Mouse (Mus musculus) forebrain, embryonic 16.5 days (tissue): ENCODE results near the gene Col25a1. TPM values are rescaled to one million over a fixed set of nuclear protein-coding genes. Genes with fewer than 3 reads are reported as not detected.

Experiments
- ATAC-seq: fragments of 200-750 bp; cut with Nextera tagmentation; 2 replicates; pipeline ENCODE4 v1.8.0; 2017; ENCODE audit warnings: mild to moderate bottlenecking, moderate library complexity
- H3K27ac ChIP-seq: fragments of 300-500 bp; sonication (generic); 2 replicates; pipeline ENCODE4 v1.5.1; 2014; ENCODE audit warnings: low read length, control low read depth
- H3K27me3 ChIP-seq: fragments of 300-500 bp; sonication (generic); replicated peaks from 2 replicates; pipeline ENCODE4 v1.6.1; 2014; ENCODE audit warnings: low read length; ENCODE audit not compliant: control insufficient read depth, insufficient read depth
- H3K36me3 ChIP-seq: fragments of 300-500 bp; sonication (generic); 2 replicates; pipeline ENCODE4 v1.6.1; 2014; ENCODE audit not compliant: control insufficient read depth, insufficient read depth
- H3K4me1 ChIP-seq: fragments of 300-500 bp; sonication (generic); replicated peaks from 2 replicates; pipeline ENCODE4 v1.6.1; 2014; ENCODE audit warnings: low read length; ENCODE audit not compliant: control insufficient read depth, insufficient read depth
- H3K4me2 ChIP-seq: fragments of 300-500 bp; sonication (generic); 2 replicates; pipeline ENCODE4 v1.6.1; 2014; ENCODE audit warnings: mild to moderate bottlenecking, low read length, control low read depth
- H3K4me3 ChIP-seq: fragments of 300-500 bp; sonication (generic); replicated peaks from 2 replicates; pipeline ENCODE4 v1.5.1; 2014; ENCODE audit warnings: mild to moderate bottlenecking, low read length, control low read depth
- H3K9ac ChIP-seq: fragments of 300-500 bp; sonication (generic); replicated peaks from 2 replicates; pipeline ENCODE4 v1.6.1; 2014; ENCODE audit warnings: low read depth, low read length, control low read depth
- H3K9me3 ChIP-seq: fragments of 300-500 bp; sonication (generic); 2 replicates; pipeline ENCODE4 v1.6.1; 2016; ENCODE audit warnings: low read length; ENCODE audit not compliant: control insufficient read depth
- WGBS: fragments of 180-500 bp; shearing (Covaris S2); extraction: QIAGEN DNeasy Blood & Tissue Kit; methylation state at CpG from one replicate; pipeline ENCODE4 v1.1.7; 2014; 5-methylcytosine and 5-hydroxymethylcytosine counted together
- polyA plus RNA-seq: library from polyadenylated mRNA; unstranded; fragments of >200 nt; fragmentation: Nextera tagmentation; extraction: Ambion mirVana; gene quantifications from 2 replicates; pipeline ENCODE4 v1.2.1, GENCODE M21; 2015

Gene Col25a1
- polyA plus RNA-seq, 1 experiment from 2014 or later = 6.3 TPM

DNA sequence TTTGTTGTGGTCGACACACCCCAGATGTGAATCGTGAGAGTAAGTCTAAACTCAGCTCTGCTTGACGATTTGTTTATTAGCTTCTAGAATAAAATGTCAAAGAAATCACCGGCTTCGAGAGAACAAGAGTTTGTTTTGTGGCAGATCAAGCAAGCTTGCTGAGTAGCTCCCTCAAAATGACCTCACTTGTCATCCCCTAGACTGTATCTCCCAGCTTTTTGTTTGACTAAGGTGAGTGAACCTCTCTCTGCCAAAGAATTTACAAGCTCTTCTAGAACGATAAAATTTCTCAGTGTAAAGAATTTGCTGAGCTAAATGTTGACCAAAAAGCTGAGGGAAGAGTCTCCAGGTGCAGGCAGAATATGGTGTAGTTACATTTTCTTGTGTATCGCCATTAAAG, 125.3 kb downstream of the Col25a1 start:
- no peaks in the 10 kb centered on the region for H3K9me3 ChIP-seq
- no peak overlapping the region for H3K4me2 ChIP-seq
- H3K9ac ChIP-seq = no peak overlapping the region
- WGBS = 86% methylated on average over 7 of the region's 7 CpGs
- no peak overlapping the region for H3K4me3 ChIP-seq
- no peaks in the 10 kb centered on the region for H3K27me3 ChIP-seq
- H3K27ac ChIP-seq = no peak overlapping the region
- H3K4me1 ChIP-seq = no peaks in the 10 kb centered on the region
- H3K36me3 ChIP-seq = no peaks in the 10 kb centered on the region
- no peak for ATAC-seq

GRCm38 (mm10) chr3:130259670-130260069, 128.4 kb downstream of the Col25a1 start:
- WGBS = 96% methylated on average over 2 of the region's 2 CpGs
- Histone ChIP-seq H3K27me3 (no peaks in the 10 kb centered on the region), H3K4me2 (no peak overlapping the region), H3K36me3 (no peaks in the 10 kb centered on the region), H3K9me3 (no peaks in the 10 kb centered on the region), H3K4me1 (no peaks in the 10 kb centered on the region; the same call in 1 of the 2 replicates), H3K9ac (no peak overlapping the region), H3K4me3 (no peak overlapping the region), H3K27ac (no peak overlapping the region)
- ATAC-seq = no peak

DNA sequence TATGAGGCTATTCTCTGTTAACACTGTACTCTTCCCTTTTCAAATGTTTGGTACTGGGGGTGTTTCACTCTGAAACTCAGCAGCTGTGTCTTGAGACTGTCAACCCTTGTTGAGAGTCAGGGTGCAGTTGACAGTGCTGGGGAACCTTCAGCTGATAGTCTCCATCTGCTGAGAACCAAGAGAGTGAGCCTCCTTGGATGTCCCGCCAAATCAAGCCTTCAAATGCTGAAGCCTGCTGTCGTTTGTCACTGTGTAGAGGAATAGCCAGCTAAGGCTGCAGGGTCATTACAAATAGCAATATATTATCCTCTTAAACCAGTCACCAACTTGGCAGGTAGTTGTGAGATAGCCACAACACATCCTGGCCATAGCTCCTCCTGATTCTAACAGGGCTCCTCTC, 129.0 kb downstream of the Col25a1 start:
- Histone ChIP-seq H3K27ac (no peak overlapping the region), H3K27me3 (no peaks in the 10 kb centered on the region), H3K4me3 (no peak overlapping the region), H3K4me1 (no peaks in the 10 kb centered on the region; the same call in 1 of the 2 replicates), H3K4me2 (no peak overlapping the region), H3K36me3 (no peaks in the 10 kb centered on the region), H3K9me3 (no peaks in the 10 kb centered on the region), H3K9ac (no peak overlapping the region)
- no peak for ATAC-seq
- 93% methylated on average over 2 of the region's 2 CpGs for WGBS

GRCm38 (mm10) chr3:130265104-130265503, 133.8 kb downstream of the Col25a1 start:
- Histone ChIP-seq H3K27ac (no peak overlapping the region), H3K4me1 (no peaks in the 10 kb centered on the region; the same call in 1 of the 2 replicates), H3K27me3 (no peaks in the 10 kb centered on the region), H3K36me3 (no peaks in the 10 kb centered on the region), H3K9ac (no peak overlapping the region), H3K4me2 (no peak overlapping the region), H3K4me3 (no peak overlapping the region), H3K9me3 (no peaks in the 10 kb centered on the region)
- 85% methylated on average over 9 of the region's 9 CpGs for WGBS
- ATAC-seq = no peak

- no peak overlapping the region for H3K4me2 ChIP-seq
- no peaks in the 10 kb centered on the region for H3K4me1 ChIP-seq
- H3K4me3 ChIP-seq = no peak overlapping the region
- 74% methylated on average over 3 of the region's 3 CpGs for WGBS
- peak; percentile 66 for ATAC-seq
- H3K27ac ChIP-seq = no peak overlapping the region
- H3K36me3 ChIP-seq = no peaks in the 10 kb centered on the region
- no peak overlapping the region for H3K9ac ChIP-seq
- no peaks in the 10 kb centered on the region for H3K27me3 ChIP-seq
- H3K9me3 ChIP-seq = no peaks in the 10 kb centered on the region
Observed at GRCm38 (mm10) chr3:130270509-130270908, 139.2 kb downstream of the Col25a1 start.

DNA sequence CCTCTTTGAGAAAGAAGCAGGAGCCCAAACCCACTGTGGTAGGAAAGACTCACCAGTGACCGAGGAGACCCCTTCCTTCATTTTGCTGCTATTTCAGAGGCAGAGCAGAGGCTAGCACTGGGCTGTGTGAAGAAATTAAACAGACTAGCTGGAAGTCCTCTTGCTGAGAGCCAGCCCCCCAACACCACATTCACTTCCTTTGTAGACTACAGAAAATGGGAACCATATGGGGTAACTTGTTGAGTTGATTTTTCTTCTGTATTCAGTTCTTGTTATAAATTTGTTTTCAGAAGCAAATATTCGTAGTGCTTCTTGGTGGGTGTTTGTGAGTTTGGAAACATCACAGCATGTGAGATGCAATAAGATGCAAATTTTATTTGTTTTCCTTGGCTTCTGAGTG, 142.6 kb downstream of the Col25a1 start:
- Histone ChIP-seq H3K9me3 (no peaks in the 10 kb centered on the region), H3K27ac (no peak overlapping the region), H3K27me3 (no peaks in the 10 kb centered on the region), H3K9ac (no peak overlapping the region), H3K4me2 (no peak overlapping the region), H3K4me1 (peaks cover 8% of the 10 kb centered on the region), H3K4me3 (no peak overlapping the region), H3K36me3 (no peaks in the 10 kb centered on the region)
- 72% methylated on average over 2 of the region's 2 CpGs for WGBS
- ATAC-seq = no peak

GRCm38 (mm10) chr3:130278298-130279050, 147.2 kb downstream of the Col25a1 start:
- 42% methylated on average over 10 of the region's 10 CpGs for WGBS
- Histone ChIP-seq H3K36me3 (no peaks in the 10 kb centered on the region), H3K27me3 (no peaks in the 10 kb centered on the region), H3K9ac (no peak overlapping the region), H3K4me2 (no peak overlapping the region), H3K27ac (no peak overlapping the region), H3K9me3 (no peaks in the 10 kb centered on the region), H3K4me1 (peaks cover 12% of the 10 kb centered on the region), H3K4me3 (no peak overlapping the region)
- no peak for ATAC-seq

GRCm38 (mm10) chr3:130283011-130283760, 151.9 kb downstream of the Col25a1 start:
- 22% methylated on average over 11 of the region's 11 CpGs for WGBS
- no peak for ATAC-seq
- no peak overlapping the region for H3K27ac ChIP-seq
- H3K9ac ChIP-seq = no peak overlapping the region
- no peaks in the 10 kb centered on the region for H3K27me3 ChIP-seq
- H3K4me2 ChIP-seq = no peak overlapping the region
- no peaks in the 10 kb centered on the region for H3K36me3 ChIP-seq
- no peaks in the 10 kb centered on the region for H3K9me3 ChIP-seq
- H3K4me1 ChIP-seq = peaks cover 9% of the 10 kb centered on the region
- no peak overlapping the region for H3K4me3 ChIP-seq

DNA sequence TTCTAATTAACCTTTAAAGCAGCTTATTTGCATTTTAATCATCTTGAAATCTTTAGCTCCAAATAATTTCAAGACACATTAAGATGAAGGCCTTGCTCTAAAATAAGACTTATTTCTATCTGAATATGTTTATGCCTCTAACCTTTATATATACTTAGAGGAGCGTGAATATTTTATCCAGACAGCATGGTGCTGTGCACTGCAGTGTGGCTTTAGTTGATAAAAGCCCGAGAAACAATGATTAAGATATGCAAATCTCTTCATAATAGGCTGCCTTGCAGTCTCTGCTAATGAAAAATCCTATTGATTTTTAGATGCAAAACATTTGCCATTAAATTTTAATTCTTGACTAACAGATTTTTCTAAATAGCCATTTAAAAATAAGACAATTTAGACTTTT, 156.8 kb downstream of the Col25a1 start:
- no peak overlapping the region for H3K27ac ChIP-seq
- no peaks in the 10 kb centered on the region for H3K36me3 ChIP-seq
- no peak overlapping the region for H3K4me3 ChIP-seq
- H3K4me1 ChIP-seq = peaks cover 22% of the 10 kb centered on the region
- H3K9me3 ChIP-seq = no peaks in the 10 kb centered on the region
- 0 out of 2 replicates have a peak, but pooled peaks have one; percentile 29 for ATAC-seq
- H3K4me2 ChIP-seq = no peak overlapping the region
- 8% methylated on average over 2 of the region's 2 CpGs for WGBS
- no peak overlapping the region for H3K9ac ChIP-seq
- H3K27me3 ChIP-seq = no peaks in the 10 kb centered on the region
